Mouse (Mus musculus) cerebellum, postnatal 4 days (tissue): Measurements from ENCODE around the gene Letm1.

Experiments used
- DNase-seq, 2 experiments: peaks; one replicate each; pipeline ENCODE4 v3.0.0; 2022; ENCODE audit warnings: low spot score in 2 of 2, mixed read lengths in 1 of 2

Letm1 gene

GRCm38 (mm10) chr5:33738341-33738740, 44.3 kb downstream of the Letm1 start:
- no peak for DNase-seq

GRCm38 (mm10) chr5:33737903-33738321, 44.7 kb downstream of the Letm1 start:
- DNase-seq: peak; percentile 52 to 75

GRCm38 (mm10) chr5:33736230-33736629, 46.4 kb downstream of the Letm1 start:
- no peak for DNase-seq

- DNase-seq: no peak
Observed at GRCm38 (mm10) chr5:33735412-33736092, 47.1 kb downstream of the Letm1 start.

GRCm38 (mm10) chr5:33733837-33734236, 48.8 kb downstream of the Letm1 start:
- no peak for DNase-seq

- no peak for DNase-seq
Observed at GRCm38 (mm10) chr5:33731051-33731450, 51.6 kb downstream of the Letm1 start.

- DNase-seq: no peak
Observed at GRCm38 (mm10) chr5:33730516-33730915, 52.1 kb downstream of the Letm1 start.

- DNase-seq: no peak
Observed at GRCm38 (mm10) chr5:33728841-33729240, 53.8 kb downstream of the Letm1 start.

GRCm38 (mm10) chr5:33726891-33727290, 55.7 kb downstream of the Letm1 start:
- no peak for DNase-seq

- no peak for DNase-seq
Observed at GRCm38 (mm10) chr5:33726081-33726647, 56.5 kb downstream of the Letm1 start.

GRCm38 (mm10) chr5:33723641-33724465, 58.8 kb downstream of the Letm1 start:
- DNase-seq: no peak

GRCm38 (mm10) chr5:33723019-33723640, 59.5 kb downstream of the Letm1 start:
- no peak for DNase-seq

GRCm38 (mm10) chr5:33722266-33723018, 60.2 kb downstream of the Letm1 start:
- no peak for DNase-seq

- DNase-seq: no peak
Observed at GRCm38 (mm10) chr5:33721541-33722265, 60.9 kb downstream of the Letm1 start, which contains the start of gene Fgfr3. TSS of gene Fgfr3 (plus strand) at chr5:33721674.

GRCm38 (mm10) chr5:33720852-33721490, 61.6 kb downstream of the Letm1 start:
- no peak for DNase-seq

- DNase-seq: no peak
Observed at GRCm38 (mm10) chr5:33718460-33718859, 64.2 kb downstream of the Letm1 start.

- DNase-seq: no peak
Observed at GRCm38 (mm10) chr5:33716467-33716866, 66.2 kb downstream of the Letm1 start.

- no peak for DNase-seq
Observed at GRCm38 (mm10) chr5:33715182-33715581, 67.4 kb downstream of the Letm1 start.

GRCm38 (mm10) chr5:33712550-33712949, 70.1 kb downstream of the Letm1 start:
- DNase-seq: no peak

- no peak for DNase-seq
Observed at GRCm38 (mm10) chr5:33709037-33709436, 73.6 kb downstream of the Letm1 start.
